Mouse (Mus musculus): ENCODE data around the gene Sgf29.

- no peak for TF ChIP-seq CTCF (IDR thresholded peaks at IDR 0.05; ENCODE audit: borderline replicate concordance, insufficient read depth, low read depth, low read length)
- no peak for TF ChIP-seq POLR2A (IDR thresholded peaks at IDR 0.05; ENCODE audit: borderline replicate concordance, insufficient read depth, low read length)
These were observed 4.8 kb upstream of the Sgf29 start for GRCm38 (mm10) chr7:126644345-126644744.
